Mouse (Mus musculus) adipocyte (in vitro differentiated cells): Measurements from ENCODE around the gene Setd1a.
"Not testable (repeated sequence)": the region's sequence is repeated elsewhere in the genome, so short reads cannot be mapped to it uniquely, and the experiment has no call there.

Experiments
- DNase-seq: peaks from one replicate; pipeline ENCODE4 v3.0.0-alpha.2; 2016; ENCODE audit warnings: low spot score

The Setd1a gene

DNA sequence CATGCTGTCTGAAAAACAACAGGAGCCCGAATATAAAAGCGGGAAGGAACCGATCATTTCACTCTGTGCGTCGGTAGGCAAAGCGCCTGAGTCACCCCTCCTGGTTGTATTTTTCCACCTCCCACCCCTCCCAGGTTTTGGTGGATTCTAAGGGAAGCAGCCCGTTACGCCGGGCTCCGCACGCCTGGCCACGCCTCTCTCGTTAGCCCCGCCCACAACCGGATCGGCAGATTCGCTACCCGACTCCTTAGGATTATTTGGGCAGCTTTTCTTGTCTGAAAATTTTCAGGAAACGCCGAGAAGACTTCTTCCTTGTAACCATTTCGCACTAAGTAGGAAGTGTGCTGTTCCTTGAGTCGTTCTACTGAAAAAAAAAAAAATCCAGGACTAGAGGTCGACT, at the start of gene Setd1a:
Gene Setd1a (plus strand): TSS at position 245 of the 400 bp plus-strand sequence.
- peak; percentile 80 for DNase-seq

DNA sequence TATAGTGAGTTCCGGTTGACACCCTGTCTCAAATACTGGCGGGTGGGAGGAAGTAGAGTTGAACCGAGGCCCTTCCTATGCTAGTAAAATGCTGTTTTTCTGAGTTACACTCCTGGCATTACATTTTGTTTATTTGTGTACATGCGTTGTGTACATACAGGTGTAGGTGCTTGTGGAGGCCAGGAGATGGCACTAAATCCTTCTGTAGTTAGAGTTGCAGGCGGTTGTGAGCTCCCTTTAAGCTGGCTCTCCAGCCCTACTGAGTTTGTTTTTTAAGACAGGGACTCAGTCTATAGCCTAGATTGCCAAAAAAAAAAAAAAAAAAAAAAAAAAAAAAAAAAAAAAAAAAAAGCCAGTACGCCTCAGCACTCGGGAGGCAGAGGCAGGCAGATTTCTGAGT, 48.6 kb upstream of the Setd1a start:
- DNase-seq = no peak

DNA sequence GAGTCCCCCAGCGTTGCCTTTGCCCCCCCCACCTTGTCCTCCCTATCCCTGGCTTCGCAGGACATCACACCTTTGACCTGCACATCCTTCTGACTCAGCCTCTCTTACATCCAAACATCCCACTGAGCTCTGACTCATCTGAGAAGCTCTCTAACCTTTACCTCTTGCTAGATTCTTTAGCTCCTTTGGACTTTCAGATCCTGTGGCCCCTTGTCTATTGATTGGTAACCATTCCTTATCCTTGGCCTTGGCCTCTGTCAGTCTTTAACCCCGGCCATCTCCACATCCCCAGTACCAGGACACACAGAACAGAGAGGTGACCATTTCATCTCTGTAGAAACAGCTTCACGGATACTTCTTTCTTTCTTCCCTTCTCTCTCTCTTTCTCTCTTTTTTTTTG, 46.3 kb upstream of the Setd1a start:
- DNase-seq = no peak

DNA sequence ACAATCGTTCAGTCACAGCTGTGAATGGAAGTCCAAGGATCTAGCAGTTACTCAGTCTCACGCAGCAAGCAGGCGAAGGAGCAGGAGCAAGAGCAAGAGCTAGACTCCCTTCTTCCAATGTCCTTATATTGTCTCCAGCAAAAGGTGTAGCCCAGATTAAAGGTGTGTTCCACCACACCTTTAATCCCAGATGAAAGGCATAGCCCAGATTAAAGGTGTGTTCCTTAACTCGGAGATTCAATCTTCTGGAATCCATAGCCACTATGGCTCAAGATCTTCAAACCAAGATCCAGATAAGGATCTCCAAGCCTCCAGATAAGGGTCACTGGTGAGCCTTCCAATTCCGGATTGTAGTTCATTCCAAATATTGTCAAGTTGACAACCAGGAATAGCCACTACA, 44.4 kb upstream of the Setd1a start, which contains the start of gene Ctf2:
Gene Ctf2 (minus strand): TSS at position 101 of the 400 bp plus-strand sequence.
- not testable (repeated sequence) for DNase-seq

DNA sequence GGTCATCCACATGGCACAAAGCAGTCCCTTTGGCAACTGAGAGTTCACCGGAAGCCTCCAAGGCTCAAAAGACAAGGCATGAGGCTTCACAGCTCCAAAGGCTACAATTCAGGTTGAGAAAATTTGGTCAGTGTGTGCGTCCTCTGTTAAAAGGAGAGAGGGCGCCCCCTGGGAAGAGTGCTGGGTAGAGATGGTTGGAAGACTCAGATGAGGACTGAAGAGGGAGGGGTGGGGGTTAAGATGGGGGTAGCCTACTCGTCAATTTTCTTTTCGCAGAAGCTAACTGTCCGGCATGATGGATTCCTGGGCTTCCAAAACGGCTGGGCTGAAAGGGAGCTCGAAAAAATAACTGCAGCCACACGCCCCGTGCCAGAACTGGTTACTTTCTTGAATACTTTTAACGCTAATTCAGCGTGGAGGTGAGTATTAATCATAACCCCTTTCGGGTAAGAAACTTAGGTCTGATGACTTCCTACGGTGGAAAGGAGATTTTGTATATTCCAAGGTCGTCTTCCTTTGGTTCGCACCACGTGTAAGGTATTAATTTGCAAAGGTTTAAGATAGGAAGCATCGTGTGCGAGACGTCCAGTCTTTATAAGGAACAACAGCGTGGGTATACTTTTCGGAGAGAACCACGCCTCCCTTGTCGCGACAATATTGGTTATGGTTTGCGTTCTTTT, 32.0 kb upstream of the Setd1a start, which contains the start of gene Fbxl19:
Gene Fbxl19 (plus strand): TSS at position 178 of the 680 bp plus-strand sequence.
- DNase-seq = peak; percentile 75

DNA sequence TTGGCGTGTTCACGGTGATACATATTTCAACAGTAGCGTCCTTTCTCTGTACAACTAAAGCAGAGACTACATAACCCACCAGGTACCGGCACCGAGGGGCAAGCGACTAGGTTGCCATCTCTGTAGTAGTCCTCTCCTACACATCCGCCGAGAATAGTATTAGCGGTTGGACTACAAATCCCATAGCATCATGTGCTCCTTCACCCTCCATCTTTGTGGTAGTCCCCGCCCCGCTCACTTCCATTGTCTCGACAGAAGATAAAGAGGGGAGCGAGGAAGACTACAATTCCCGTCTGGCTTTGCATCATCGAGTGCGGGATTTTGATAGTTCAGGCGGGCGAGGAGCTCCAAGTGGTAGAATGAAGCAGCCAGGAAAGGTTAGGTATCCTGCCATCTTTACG, 31.2 kb upstream of the Setd1a start:
- DNase-seq = peak; percentile 96

DNA sequence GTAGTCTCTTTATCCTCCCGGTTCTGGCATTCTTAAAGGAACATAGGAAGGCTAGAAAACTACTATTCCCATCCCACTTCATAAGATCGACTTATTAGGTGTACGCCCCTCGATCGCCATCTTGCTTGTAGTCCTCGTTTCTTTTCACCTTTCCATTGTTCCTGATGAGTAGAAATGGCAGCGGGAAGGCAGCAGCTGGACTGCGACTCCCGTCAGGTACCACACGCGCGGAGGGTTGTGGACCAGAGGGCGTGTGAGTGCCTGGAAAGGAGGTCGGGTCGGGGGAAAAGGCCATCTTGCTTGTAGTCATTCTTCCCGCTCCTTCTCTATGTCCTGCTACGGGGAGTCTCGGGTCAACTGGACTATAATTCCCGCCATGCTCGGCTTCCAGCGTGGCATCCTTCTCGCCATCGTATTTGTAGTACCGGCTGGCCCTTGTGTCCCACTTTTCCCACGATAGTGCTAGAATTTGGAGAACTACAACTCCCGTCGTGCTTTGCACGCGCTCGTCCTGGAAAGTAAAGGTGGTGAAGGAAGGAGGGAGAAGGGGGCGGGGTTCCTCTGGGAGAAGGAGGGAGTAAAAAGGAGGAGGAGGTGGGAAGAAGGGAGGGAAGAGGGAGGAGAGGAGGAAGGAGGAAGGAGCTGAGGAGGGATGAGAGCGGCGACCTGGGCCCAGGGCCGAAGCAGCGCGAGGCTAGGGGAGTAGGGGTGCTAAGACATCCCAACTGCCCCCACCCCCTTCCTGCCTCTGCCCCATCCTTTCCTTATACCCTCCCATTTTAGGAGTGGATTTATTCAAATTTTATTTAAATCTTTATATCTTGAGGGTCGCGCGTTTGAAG, 30.6 kb upstream of the Setd1a start:
- DNase-seq = peak; percentile 98

DNA sequence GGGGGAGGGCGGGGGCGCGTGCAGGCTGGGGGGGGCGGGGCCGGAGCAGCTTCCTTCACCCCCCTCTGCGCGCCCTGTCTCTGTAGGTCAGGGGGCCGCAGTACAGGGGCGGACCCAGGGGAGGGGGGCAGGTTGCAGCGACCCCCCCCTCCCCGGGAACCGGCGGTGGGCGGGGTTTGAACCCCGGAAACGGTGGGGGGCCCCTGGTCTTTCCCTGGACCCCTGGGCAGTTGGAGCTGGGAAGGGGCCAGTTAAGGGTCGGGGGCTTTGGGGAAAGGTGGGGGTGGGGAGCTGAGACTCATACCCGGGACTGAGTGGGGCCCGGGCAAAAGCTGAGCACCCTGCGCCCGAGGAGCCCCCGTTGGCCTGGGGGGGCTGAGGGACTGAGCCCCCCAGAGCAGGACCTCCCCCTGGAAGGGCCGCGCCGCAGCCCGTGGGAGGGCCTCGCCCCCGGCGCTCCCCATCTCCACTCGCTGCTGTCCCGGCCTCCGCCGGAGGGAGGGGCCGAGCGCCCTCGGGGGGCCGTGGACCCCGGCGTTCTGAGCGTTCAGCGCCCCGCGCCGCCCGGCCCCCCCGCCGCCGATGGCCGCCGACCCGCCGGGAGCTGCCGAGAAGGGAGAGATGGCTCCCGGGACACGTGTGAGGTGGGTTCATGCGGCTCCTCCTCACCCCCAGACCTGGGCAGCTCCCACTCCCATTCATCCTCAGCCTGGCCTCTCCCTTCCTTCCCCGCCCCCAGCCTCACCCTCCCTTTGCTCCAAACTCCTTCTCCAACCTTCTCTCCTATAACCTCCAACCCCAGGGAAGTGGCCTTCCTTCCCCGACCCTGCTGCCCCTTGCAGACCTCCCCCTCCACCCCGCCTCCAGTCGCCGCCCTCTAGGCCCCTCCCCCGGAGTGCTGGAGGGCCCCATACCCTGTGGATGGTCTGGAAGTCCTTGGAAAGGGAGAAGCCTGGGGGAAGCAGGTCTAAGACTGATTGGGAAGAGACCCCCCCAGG, 29.7 kb upstream of the Setd1a start:
- DNase-seq = no peak

DNA sequence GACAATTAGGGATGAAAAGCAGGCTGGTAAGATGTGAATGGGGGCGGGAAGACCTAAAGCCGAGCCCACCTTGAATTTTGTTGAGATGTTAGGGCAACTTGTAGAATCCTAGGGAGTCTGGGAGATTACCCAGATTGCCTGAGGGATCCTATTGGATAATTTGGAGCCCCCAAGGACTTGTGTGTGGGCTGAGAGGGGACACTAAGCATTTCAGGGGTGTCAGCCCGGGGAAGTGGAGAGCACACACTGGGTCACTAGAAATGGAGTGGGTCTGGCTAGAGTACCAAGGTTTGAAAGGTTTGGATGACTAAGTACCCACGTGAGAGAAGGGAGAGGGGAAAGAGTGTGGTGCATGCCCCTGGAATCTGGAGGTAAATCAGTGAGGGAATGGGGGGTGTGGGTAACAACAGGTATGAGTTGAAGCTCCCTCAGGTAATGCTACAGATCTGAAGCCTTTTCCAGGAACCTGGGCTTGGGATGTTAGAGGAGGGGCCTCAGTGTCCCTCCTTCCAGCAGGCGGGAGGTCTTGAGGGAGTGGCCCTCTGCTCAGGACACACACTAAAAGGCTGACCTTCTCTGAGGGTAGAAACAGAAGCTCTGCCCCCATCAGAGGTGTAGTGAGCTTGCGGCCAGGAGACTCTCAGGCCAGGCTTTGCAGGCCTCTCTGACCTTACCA, 28.8 kb upstream of the Setd1a start:
- no peak for DNase-seq

DNA sequence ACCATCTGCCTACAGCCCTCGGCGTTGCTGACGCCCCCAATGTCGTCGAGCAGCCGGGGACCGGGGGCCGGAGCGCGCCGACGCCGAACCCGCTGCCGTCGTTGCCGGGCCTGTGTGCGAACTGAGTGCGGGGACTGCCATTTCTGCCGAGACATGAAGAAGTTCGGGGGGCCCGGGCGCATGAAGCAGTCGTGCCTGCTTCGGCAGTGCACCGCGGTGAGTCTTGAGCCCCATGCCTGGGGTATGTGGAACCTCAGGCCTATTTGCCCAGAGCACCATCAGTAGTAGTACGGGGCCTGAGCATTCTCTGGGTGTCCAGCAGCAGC, 28.3 kb upstream of the Setd1a start:
- no peak for DNase-seq

DNA sequence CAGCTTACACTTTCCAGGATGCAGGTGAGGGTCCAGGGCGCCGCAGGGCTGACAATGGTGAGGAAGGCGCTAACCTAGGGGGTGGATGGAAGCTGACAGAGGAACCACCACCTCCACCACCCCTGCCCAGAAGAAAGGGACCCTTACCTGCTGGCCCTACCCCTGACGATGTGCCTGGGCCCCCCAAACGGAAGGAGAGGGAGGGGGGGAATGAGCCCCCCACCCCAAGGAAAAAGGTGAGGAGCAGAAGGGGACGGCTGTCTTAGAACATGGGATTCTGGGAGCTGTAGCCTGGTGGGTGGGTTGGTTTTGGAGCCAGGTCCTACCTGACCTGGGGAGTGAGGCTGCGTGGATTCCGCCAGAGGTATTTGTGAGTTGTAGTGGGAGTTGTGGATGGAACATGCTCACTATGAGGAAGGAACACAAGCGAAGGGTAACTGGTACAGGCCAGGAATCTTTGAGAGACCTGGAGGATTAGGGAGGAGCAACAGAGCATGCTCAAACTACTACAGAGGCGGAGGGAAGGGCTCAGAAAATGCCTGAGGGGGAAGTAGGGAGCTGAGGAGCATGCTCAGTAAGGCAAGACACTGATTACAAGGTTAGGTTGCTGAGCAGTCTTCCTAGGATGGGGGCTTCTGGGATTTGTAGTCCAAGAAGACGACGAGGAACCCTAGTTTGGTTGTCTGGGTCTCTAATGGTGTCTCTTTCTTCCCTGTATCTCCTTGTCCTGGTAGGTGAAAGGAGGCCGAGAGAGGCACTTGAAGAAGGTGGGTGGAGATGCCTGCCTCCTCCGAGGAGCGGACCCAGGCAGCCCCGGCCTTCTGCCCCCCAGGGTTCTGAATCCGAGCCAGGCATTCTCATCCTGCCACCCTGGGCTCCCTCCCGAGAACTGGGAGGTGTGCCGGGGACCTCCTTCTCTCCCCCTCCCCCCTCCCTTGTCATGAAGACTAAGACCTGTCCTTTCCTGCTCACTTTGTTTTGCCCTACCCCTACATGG, 26.0 kb upstream of the Setd1a start:
- DNase-seq = no peak

DNA sequence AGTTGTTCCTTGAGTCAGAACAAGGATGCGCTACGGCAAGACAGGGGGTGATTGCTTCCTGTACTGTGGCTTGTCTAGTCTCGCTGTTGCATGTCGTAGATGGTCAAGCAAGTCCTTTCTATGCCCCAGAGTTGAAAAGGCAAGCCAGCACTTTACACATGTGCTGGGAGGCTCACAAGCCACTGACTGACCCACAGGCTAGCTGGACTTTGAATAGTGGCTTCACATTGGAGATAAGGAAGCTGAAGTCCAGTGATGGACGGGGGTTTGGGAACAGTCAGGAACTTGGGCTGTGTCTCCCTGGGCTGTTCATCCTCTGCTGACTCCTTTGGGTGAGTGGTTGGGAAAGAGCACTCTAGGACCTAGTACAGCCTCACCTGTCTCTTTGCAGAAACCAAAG, 24.9 kb upstream of the Setd1a start:
- DNase-seq = no peak

DNA sequence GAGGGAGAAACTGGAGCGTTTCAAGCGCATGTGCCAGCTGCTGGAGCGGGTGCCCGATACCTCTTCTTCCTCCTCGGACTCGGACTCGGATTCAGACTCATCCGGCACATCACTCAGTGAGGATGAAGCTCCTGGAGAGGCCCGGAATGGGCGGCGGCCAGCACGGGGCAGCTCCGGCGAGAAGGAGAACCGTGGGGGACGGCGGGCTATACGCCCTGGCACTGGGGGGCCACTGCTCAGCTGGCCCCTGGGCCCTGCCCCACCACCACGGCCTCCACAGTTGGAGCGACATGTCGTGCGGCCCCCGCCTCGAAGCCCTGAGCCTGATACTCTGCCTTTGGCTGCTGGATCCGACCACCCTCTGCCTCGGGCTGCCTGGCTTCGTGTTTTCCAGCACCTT, 24.4 kb upstream of the Setd1a start:
- DNase-seq = no peak

DNA sequence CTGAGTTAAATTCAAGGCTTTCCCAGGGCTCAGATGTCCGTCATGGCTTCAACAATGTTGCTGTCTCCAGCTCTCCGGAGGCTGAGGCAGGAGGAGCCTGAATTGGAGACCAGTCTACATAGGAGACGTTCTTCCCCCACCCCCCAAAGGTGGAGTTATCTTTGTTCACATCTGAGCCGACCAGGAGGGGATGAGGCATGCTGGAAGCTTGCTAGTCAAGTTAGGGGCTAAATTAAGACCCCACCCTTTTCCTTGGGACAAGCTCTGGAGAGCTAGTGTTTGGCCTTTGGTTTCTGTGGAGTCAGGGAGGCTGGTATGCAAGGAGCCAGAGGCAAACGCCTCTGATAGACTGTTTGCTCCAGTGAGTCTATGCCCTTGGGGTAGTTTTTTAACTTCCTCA, 23.3 kb upstream of the Setd1a start:
- no peak for DNase-seq

DNA sequence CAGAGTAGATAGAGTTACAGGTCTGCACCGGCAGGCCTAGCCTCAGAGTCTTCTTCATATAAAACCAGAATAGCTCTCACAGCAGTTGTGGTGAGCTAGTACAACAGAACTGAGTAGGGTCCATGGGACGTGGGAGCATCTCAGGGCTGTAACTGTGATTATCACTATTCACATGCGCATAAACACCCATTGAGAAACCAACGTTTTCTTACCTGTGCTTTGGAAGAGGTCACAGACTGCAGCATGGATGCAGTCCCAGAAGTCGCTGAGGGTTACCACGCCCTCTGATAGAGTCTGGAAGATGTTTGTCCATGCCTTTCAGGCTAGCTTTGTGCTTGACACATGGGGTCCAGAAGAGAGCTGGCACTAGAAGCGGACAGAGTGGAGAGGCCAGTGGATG, 22.7 kb upstream of the Setd1a start:
- no peak for DNase-seq

DNA sequence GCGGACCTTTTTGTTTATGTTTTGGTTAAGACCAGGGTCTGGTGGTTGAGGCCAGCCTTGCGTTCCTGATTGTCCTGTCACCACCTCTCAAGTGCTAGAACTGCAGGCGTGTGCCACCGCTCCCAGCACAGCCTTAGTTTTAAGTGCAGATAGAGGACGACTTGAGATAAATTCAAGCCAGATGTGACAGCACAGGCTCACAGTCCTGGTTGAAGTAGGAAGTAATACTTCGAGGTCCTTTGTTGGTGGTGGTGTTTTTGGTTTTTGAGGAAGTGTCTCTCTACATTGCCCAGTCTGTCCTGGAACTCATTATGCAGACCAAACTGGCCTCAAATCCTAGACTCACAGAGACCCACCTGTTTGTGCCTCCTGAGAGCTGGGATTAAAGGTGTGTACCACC, 16.8 kb upstream of the Setd1a start:
- DNase-seq = no peak

DNA sequence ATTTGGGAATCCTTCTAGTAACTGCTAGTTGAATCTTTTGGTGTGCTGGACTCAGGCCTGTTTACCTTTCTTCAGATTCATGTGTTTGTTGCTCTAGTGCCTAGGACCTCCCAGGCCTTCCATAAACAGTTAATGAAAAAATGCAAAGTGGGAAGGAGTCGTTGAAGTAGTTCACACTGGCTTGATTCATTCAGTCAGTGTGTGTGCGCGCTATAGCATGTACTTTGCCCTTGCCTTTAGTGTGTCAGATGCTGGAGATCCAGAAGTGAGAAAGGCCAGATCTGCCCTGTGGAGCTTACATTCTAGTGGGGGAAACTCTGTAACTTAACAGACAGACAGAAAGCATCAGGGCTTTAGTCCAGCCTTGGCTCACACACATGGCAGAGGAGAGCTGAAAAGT, 16.0 kb upstream of the Setd1a start:
- no peak for DNase-seq

DNA sequence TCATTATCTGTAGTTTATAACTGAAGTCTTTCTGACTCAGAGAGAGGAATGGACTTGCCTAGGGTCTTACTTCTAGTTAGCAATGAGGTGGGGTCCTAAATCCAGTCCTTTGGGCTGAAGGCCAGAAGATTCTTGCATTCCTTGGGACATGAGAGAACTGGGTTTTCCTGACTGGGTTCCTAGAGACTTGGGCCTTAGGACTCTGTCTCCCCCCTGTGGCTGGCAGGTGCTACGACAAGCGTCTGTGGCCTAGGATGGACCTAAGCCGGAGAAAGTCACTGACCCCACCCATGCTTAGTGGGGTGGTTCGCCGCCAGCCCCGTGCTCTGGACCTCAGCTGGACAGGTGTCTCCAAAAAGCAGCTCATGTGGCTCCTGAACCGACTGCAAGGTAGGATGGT, 15.4 kb upstream of the Setd1a start:
- peak; percentile 66 for DNase-seq

DNA sequence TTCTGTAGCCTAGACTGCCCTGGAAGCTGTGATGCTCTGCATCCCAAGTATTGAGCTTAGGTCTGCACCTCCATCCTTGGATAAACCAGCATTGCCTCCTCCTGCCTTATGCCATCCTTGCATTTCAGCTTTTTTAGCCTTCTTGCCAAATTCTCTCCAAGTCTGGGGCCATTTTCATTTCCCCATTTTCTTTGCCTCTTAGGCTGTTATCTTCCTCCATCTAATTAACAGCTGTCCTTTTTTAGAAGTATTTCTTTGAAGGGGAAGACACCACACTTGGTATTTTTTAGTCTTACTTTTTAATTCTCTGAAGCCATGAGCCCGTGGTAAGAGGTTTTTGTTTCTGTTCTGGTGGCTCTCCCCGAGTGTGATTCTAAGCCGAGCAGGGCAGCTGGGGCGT, 12.8 kb upstream of the Setd1a start:
- DNase-seq = no peak

DNA sequence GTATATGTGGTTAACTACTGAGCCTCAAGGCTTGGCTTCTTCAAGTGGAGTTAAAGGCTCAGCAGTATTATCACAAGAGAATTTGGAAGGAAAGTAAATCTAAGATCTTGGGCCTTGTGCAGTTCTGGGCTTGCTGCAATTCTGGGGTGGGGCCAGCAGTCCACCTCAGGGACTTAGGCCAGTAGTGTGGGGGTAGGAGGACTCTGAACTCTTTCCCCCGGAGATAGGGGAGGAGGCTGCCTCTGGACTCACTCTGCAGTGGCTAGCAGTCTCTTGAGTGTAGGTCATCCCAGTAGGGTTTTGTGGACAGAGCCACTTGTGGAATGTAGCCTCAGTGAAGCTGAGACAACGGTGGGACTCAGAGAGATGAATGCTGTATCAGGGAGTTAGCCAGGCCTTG, 10.7 kb upstream of the Setd1a start:
- DNase-seq = peak; percentile 38
